Mouse (Mus musculus) heart, adult 2 months (tissue): ENCODE measurements at regions not wholly inside any gene's neighbourhood (a gene's known extent, or its start where the extent isn't known, plus 50 kb on each side); places are given as distances from the start of the nearest gene placed in this dataset.
A peak's percentile ranks its signal among the peaks of the same experiment; 100 is the strongest.

ENCODE experiments used
- DNase-seq, 2 experiments: peaks; one replicate each; pipeline ENCODE4 v3.0.0; 2021
- H3K27ac ChIP-seq: fragments of 200-600 bp; 2 replicates; pipeline ENCODE4 v1.8.1; 2022
- H3K27me3 ChIP-seq: fragments of 200-500 bp; 2 replicates; pipeline ENCODE4 v1.6.1; 2012; ENCODE audit warnings: mild to moderate bottlenecking, low read length, inconsistent platforms, mixed read lengths; ENCODE audit not compliant: control insufficient read depth, insufficient read depth
- H3K36me3 ChIP-seq: fragments of 200-500 bp; 2 replicates; pipeline ENCODE4 v1.6.1; 2012; ENCODE audit warnings: low read length, inconsistent platforms; ENCODE audit not compliant: control insufficient read depth, insufficient read depth
- H3K4me1 ChIP-seq: fragments of 200-500 bp; 2 replicates; pipeline ENCODE4 v1.6.1; 2011; ENCODE audit warnings: low read length; ENCODE audit not compliant: control insufficient read depth, insufficient read depth
- H3K4me3 ChIP-seq: fragments of 200-600 bp; 2 replicates; pipeline ENCODE4 v1.8.1; 2022
- H3K79me2 ChIP-seq: fragments of 200-500 bp; replicated peaks from 2 replicates; pipeline ENCODE4 v1.6.1; 2012; ENCODE audit warnings: mild to moderate bottlenecking, inconsistent platforms, low read length, moderate library complexity, mixed read lengths; ENCODE audit not compliant: control insufficient read depth, insufficient read depth
- H3K9ac ChIP-seq: fragments of 200-500 bp; 2 replicates; pipeline ENCODE4 v1.6.1; 2012; ENCODE audit warnings: low read depth, mild to moderate bottlenecking, control low read depth, inconsistent platforms, low read length, mixed read lengths
- CTCF ChIP-seq: fragments of 200-600 bp; IDR thresholded peaks from 2 replicates; pipeline ENCODE4 v1.8.1; 2022; ENCODE audit warnings: antibody characterized with exemption, mild to moderate bottlenecking, moderate library complexity
- EP300 ChIP-seq: fragments of 200-500 bp; IDR thresholded peaks from 2 replicates; pipeline ENCODE4 v1.6.1; 2011; ENCODE audit warnings: low read depth, low read length, control low read depth; ENCODE audit not compliant: insufficient read depth
- POLR2A ChIP-seq: fragments of 200-500 bp; IDR thresholded peaks from 2 replicates; pipeline ENCODE4 v1.6.1; 2011; ENCODE audit warnings: mild to moderate bottlenecking, low read depth, low read length, control low read depth; ENCODE audit not compliant: insufficient read depth
- WGBS: fragments of 180-500 bp; shearing (Covaris S2); methylation state at CpG from one replicate; pipeline ENCODE4 v1.1.7; 2018; 5-methylcytosine and 5-hydroxymethylcytosine counted together
- intact Hi-C: fragments of 180-260 bp; cut with DNase I; formaldehyde crosslinking; loops from one replicate; pipeline ENCODE4 v1.15.1; 2025

DNA sequence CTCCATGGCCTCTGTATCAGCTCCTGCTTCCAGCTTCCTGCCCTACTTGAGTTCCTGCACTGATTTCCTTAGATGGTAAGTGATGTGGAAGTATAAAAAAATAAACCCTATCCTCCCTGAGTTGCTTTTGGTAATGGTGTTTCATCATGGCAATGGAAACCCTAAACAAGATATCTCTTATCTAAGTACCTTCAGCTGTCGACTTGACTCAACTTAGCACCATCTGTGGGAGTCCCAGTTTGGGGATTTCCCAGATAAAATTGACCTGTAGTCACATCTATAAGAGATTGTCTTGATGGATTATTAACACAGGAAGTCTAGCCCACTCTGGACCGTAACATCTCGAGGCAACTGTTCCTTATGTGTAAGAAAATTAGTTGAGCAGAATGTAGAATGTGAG lies 570.2 kb upstream of the Gm10306 start:
- intact Hi-C loops = no loop called here
- 37% methylated on average over 3 of the region's 3 CpGs for WGBS
- TF ChIP-seq CTCF (no peak), POLR2A (no peak)
- Histone ChIP-seq H3K27ac (no peak overlapping the region), H3K9ac (no peak overlapping the region), H3K4me1 (no peaks in the 10 kb centered on the region), H3K36me3 (no peaks in the 10 kb centered on the region), H3K79me2 (no peaks in the 10 kb centered on the region), H3K27me3 (no peaks in the 10 kb centered on the region), H3K4me3 (no peak overlapping the region)
- DNase-seq = no peak

DNA sequence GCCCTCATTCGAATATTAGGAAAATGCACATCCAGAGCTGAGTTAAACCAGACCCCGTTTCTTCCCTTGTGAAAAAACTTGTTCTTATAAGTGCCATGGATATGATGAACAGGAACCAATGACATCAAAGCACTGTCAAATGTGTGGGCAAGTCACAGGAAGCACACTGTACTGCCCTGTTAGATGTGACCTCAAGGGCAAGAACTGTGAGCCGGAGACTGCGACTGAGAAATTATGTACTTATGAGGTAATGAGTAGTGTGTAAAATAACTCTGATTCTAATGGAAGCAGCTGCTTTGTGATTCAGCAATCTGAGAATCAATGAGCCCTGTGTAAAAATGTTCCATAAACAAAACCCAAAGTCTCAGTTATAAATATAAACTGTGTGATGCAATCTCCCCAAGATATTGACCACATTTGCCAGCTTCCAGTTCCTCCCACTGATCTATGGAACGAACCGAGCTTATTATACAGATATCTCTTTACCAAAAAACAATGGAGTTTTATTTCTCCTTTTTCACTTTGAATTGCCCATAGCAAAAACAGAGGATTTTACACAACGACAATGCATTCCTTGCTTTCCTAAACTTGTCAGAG lies 566.0 kb upstream of the Gm10306 start:
- 50% methylated on average over 7 of the region's 7 CpGs for WGBS
- Histone ChIP-seq H3K79me2 (no peaks in the 10 kb centered on the region), H3K36me3 (no peaks in the 10 kb centered on the region), H3K27me3 (no peaks in the 10 kb centered on the region), H3K9ac (no peak overlapping the region), H3K4me3 (no peak overlapping the region), H3K27ac (no peak overlapping the region), H3K4me1 (no peaks in the 10 kb centered on the region)
- intact Hi-C loops = no loop called here
- TF ChIP-seq CTCF (no peak), POLR2A (no peak), EP300 (no peak)
- DNase-seq = no peak

DNA sequence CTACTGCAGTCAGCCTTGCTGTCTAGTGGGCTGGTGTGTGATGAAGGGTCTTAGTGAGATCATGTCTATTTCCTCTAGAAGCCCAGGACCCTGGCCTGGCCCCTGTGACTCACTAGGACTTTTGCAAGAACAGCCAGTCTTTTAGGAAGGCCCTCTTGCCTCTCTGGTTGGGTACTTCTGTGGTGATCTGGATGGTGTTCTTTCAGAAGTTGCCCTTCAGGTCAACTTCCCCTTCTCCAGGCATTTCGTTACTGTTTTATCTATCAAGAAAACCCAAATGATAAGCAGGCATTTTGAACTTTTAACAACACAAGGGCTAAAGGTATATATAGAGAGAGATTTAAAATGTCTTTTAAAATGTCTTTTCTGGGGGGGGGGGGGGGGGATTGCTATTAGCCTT lies 550.5 kb upstream of the Gm10306 start:
- H3K79me2 ChIP-seq = no peaks in the 10 kb centered on the region
- H3K4me3 ChIP-seq = no peak overlapping the region
- H3K27ac ChIP-seq = no peak overlapping the region
- no peak for DNase-seq
- no peak overlapping the region for H3K9ac ChIP-seq
- no peaks in the 10 kb centered on the region for H3K27me3 ChIP-seq
- no peaks in the 10 kb centered on the region for H3K4me1 ChIP-seq
- intact Hi-C loops = loop anchor here (10.0 kb wide), 1 partner anchor 519 kb away; no protein-coding TSS in a partner anchor
- no peaks in the 10 kb centered on the region for H3K36me3 ChIP-seq
- TF ChIP-seq POLR2A (no peak), EP300 (no peak), CTCF (no peak)
- 35% methylated on average over 1 of the region's 1 CpGs for WGBS

DNA sequence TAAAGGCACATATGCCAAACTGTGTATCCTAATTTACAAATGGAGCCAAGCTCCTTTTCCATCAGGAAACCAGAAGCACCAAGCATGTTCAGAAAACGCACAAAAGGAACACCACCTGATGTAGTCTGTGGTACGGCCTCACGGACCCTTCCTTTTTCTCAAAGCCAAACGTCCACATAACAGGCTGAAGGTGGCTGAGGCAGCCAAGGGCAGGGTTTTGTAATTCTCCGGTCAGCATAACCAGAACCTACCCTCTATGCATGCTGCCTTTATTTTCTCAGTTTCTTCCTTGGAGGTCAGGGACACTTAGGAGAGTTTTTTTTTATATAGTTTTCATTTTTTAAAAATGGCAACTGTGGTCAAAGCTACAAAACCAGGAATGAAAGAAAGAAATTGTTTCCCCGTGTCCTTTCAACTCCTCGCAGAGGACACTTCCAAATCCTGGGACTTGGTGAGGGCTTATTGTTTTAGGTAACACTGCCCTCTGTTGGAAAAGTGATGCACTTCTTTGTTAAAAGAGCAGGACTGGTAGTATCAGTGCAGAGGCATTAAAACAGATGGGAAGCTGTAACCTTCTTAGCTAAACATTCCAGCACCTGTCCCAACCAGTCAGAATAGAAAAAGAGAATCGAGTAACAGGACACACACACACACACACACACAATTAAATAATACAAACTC lies 549.1 kb upstream of the Gm10306 start:
- Histone ChIP-seq H3K9ac (no peak overlapping the region), H3K79me2 (no peaks in the 10 kb centered on the region), H3K27ac (no peak overlapping the region), H3K4me3 (no peak overlapping the region), H3K27me3 (no peaks in the 10 kb centered on the region), H3K36me3 (no peaks in the 10 kb centered on the region), H3K4me1 (no peaks in the 10 kb centered on the region)
- intact Hi-C loops = loop anchor here (10.0 kb wide), 1 partner anchor 518 kb away; no protein-coding TSS in a partner anchor
- peak; percentile 64 for TF ChIP-seq CTCF
- TF ChIP-seq EP300 = no peak
- no peak for TF ChIP-seq POLR2A
- no peak for DNase-seq
- 44% methylated on average over 8 of the region's 8 CpGs for WGBS

DNA sequence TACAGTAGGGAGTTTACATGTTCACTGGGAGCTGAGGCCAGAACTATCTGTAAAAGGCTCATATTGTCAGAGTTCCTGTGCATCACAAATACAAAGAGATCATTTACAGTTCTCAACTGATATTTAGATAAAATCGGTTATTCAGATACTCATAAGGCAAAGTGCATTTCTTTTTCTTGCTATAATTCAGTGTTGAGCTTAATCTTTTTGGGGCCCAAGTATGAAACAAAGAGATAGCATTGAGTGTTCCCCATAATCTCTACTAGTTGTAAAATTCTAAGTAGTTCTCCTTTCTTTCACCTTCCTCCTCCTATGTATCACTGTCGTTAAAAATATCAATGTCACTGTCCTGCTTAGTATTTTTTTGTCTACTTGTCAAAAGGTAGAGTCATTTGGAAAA lies 540.6 kb upstream of the Gm10306 start:
- Histone ChIP-seq H3K4me1 (no peaks in the 10 kb centered on the region), H3K27ac (no peak overlapping the region), H3K36me3 (no peaks in the 10 kb centered on the region), H3K27me3 (no peaks in the 10 kb centered on the region), H3K9ac (no peak overlapping the region), H3K79me2 (no peaks in the 10 kb centered on the region), H3K4me3 (no peak overlapping the region)
- TF ChIP-seq EP300 (no peak), POLR2A (no peak), CTCF (no peak)
- intact Hi-C loops = no loop called here
- DNase-seq = no peak
- 72% methylated on average over 2 of the region's 2 CpGs for WGBS

DNA sequence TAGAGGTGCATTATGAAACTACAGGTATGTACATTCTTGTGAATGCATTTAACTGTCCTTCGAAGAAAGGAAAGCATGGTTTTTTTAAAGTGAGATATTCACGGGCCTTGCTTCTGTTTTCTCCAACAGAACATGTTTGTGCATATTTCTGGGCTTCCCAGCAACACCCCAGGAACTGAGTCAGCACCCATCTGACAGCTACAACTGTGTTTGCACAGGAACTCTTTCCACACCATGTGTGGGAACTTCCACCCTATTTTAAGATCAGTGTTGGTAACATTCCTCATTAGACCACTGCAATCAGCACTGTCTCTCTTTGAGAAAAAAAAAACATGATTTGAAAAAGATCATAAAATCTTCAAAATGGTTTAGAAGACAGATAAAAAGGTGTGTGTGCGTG lies 538.6 kb upstream of the Gm10306 start:
- no peaks in the 10 kb centered on the region for H3K27me3 ChIP-seq
- intact Hi-C loops = no loop called here
- H3K9ac ChIP-seq = no peak overlapping the region
- no peak overlapping the region for H3K27ac ChIP-seq
- H3K4me1 ChIP-seq = no peaks in the 10 kb centered on the region
- TF ChIP-seq POLR2A (no peak), CTCF (no peak)
- H3K4me3 ChIP-seq = no peak overlapping the region
- no peaks in the 10 kb centered on the region for H3K36me3 ChIP-seq
- WGBS = 50% methylated on average over 3 of the region's 3 CpGs
- DNase-seq = no peak
- H3K79me2 ChIP-seq = no peaks in the 10 kb centered on the region
